Mouse (Mus musculus) liver, postnatal 0 days (tissue): ENCODE measurements around the gene Mterf1b.

Experiments
- CTCF ChIP-seq: sonication (generic); IDR thresholded peaks from 2 replicates; pipeline ENCODE4 v1.5.1; 2016; ENCODE audit warnings: antibody characterized with exemption, low read depth
- EP300 ChIP-seq: IDR thresholded peaks from 2 replicates; pipeline ENCODE4 v1.6.1; 2016; ENCODE audit warnings: antibody characterized with exemption, low read depth, mild to moderate bottlenecking

- TF ChIP-seq CTCF = no peak
- TF ChIP-seq EP300 = no peak
Observed at GRCm38 (mm10) chr5:4186815-4187214, 5.4 kb upstream of the Mterf1b start.
